Mouse (Mus musculus): ENCODE measurements around the gene Cpt1b. TPM values are rescaled to one million over a fixed set of nuclear protein-coding genes. Genes with fewer than 3 reads are reported as not detected.

The Cpt1b gene
- polyA plus RNA-seq, 1 experiment from 2014 or later, result 1.2 TPM

GRCm38 (mm10) chr15:89459821-89460220, 34.2 kb upstream of the Cpt1b start:
- H3K4me2 ChIP-seq, result no peak overlapping the region
- H3K27me3 ChIP-seq (replicated peaks), result no peaks in the 10 kb centered on the region
- no peaks in the 10 kb centered on the region for H3K9me3 ChIP-seq
- peaks cover 20% of the 10 kb centered on the region for H3K4me1 ChIP-seq
- H3K27ac ChIP-seq, result no peak overlapping the region
- no peak for ATAC-seq (replicated peaks)
- no peak overlapping the region for H3K4me3 ChIP-seq
- H3K9ac ChIP-seq, result no peak overlapping the region
- peaks cover 53% of the 10 kb centered on the region for H3K36me3 ChIP-seq (replicated peaks)
- 94% methylated on average over 7 of the region's 7 CpGs for WGBS

DNA sequence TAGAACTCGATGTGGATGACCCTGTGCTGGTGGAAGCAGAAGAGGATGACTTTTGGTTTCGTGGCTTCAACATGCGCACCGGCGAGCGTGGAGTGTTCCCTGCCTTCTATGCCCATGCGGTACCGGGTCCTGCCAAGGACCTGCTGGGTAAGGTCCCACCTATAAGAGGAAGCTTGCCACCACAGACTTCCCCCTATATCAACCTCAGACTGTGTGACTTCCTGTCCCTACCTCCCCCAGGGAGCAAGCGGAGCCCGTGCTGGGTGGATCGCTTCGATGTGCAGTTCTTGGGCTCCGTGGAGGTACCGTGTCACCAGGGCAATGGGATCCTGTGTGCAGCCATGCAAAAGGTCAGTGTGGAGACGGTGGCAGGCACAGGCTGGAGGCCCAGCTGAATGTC, 33.3 kb upstream of the Cpt1b start:
- Histone ChIP-seq H3K4me3 (no peak overlapping the region), H3K9me3 (no peaks in the 10 kb centered on the region), H3K9ac (no peak overlapping the region), H3K4me2 (no peak overlapping the region), H3K4me1 (peaks cover 22% of the 10 kb centered on the region), H3K36me3 (replicated peaks) (peaks cover 53% of the 10 kb centered on the region), H3K27me3 (replicated peaks) (no peaks in the 10 kb centered on the region), H3K27ac (no peak overlapping the region)
- 93% methylated on average over 15 of the region's 15 CpGs for WGBS
- ATAC-seq (replicated peaks), result no peak

DNA sequence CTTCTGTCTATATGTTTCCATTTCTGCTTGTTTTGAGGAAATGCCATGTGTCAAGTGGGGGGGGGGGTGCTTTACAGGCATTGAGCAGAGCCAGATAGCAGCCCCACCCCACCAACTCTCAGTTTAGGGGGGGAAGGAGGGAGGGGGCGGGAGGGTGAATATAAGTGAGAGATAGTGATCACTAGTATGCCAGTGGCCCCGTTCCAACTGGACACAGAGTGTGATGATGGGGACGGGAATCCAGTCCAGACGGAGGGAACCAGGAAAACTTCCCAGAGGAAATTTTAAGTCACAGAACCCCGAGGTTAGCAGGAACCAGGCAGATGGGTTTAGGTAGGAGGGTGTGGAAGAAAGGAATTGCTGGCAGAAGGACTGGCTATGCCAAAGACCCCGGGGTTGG, 30.0 kb upstream of the Cpt1b start:
- Histone ChIP-seq H3K4me1 (peaks cover 32% of the 10 kb centered on the region), H3K9ac (peak overlapping the region; percentile 85), H3K27me3 (replicated peaks) (no peaks in the 10 kb centered on the region), H3K4me2 (peak overlapping the region; percentile 98), H3K4me3 (peak overlapping the region; percentile 78), H3K36me3 (replicated peaks) (peaks cover 38% of the 10 kb centered on the region), H3K9me3 (no peaks in the 10 kb centered on the region), H3K27ac (no peak overlapping the region)
- 87% methylated on average over 6 of the region's 6 CpGs for WGBS
- no peak for ATAC-seq (replicated peaks)

GRCm38 (mm10) chr15:89454857-89455256, 29.2 kb upstream of the Cpt1b start:
- Histone ChIP-seq H3K4me1 (peaks cover 32% of the 10 kb centered on the region), H3K27me3 (replicated peaks) (no peaks in the 10 kb centered on the region), H3K4me3 (peak overlapping the region; percentile 78), H3K9me3 (no peaks in the 10 kb centered on the region), H3K36me3 (replicated peaks) (peaks cover 32% of the 10 kb centered on the region), H3K27ac (peak overlapping the region; percentile 91), H3K4me2 (peak overlapping the region; percentile 98), H3K9ac (peak overlapping the region; percentile 85)
- ATAC-seq (replicated peaks), result no peak
- 13% methylated on average over 4 of the region's 6 CpGs for WGBS

GRCm38 (mm10) chr15:89453865-89454478, 28.3 kb upstream of the Cpt1b start, which contains the start of gene Mapk8ip2:
Gene Mapk8ip2, plus strand, starts transcription at chr15:89453913.
- Histone ChIP-seq H3K36me3 (replicated peaks) (peaks cover 26% of the 10 kb centered on the region), H3K27ac (peak within 1 kb of the TSS; percentile 91), H3K27me3 (replicated peaks) (no peaks in the 10 kb centered on the region), H3K9ac (peak within 1 kb of the TSS; percentile 85), H3K9me3 (no peaks in the 10 kb centered on the region), H3K4me1 (peaks cover 32% of the 10 kb centered on the region), H3K4me2 (peak within 1 kb of the TSS; percentile 98), H3K4me3 (peak within 1 kb of the TSS; percentile 78)
- under 1% methylated on average over 53 of the region's 53 CpGs for WGBS
- ATAC-seq (replicated peaks), result peak; percentile 85

DNA sequence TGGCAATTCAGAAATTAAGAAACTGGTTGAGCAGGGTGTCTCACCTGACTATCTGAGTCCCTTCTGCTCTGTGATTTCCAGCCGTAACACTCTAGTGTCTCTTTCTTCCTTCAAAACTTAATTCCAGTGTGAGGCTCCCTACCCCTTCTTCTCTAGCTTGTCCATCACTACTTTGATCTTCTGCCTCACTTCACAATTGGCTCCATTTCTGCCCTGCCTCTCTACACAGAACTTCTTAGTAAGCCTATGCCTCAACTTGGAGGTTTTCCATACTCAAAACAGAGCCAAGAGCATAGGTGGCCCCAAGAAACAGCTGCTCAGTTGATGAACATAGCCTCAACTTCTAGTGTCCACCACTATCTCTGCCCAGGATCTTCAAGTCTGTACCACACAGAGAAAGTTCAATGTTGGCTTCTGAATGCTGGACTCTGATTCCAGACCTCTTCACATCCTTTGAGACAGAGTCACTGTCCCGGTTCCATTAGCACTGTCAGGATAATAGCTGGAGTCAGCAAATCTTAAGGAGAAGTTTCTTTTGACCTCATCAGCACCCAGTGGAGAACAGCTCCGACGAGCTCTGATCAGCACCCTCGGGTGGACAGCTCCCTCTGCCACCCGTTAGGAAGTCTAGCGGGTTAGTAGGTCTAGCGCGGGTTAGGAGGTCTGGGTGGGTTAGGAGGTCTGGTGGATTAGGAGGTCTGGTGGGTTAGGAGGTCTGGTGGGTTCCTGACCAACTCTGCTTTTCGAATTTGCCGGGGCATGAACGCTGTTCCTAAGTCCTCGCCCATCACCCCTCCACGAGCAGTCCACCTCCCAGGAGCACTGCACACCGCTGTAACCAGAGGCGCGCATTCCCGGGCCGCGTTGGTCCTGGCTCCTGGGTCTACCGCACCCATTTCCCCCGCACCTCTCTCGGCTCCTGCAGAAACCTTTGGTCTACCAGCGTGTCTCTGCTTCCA, 27.5 kb upstream of the Cpt1b start:
- Histone ChIP-seq H3K27ac (peak overlapping the region; percentile 91), H3K4me3 (peak overlapping the region; percentile 78), H3K27me3 (replicated peaks) (no peaks in the 10 kb centered on the region), H3K9ac (peak overlapping the region; percentile 85), H3K36me3 (replicated peaks) (peaks cover 18% of the 10 kb centered on the region), H3K4me1 (peaks cover 31% of the 10 kb centered on the region), H3K9me3 (no peaks in the 10 kb centered on the region), H3K4me2 (peak overlapping the region; percentile 98)
- WGBS, result 5% methylated on average over 24 of the region's 24 CpGs
- ATAC-seq (replicated peaks), result peak; percentile 83

DNA sequence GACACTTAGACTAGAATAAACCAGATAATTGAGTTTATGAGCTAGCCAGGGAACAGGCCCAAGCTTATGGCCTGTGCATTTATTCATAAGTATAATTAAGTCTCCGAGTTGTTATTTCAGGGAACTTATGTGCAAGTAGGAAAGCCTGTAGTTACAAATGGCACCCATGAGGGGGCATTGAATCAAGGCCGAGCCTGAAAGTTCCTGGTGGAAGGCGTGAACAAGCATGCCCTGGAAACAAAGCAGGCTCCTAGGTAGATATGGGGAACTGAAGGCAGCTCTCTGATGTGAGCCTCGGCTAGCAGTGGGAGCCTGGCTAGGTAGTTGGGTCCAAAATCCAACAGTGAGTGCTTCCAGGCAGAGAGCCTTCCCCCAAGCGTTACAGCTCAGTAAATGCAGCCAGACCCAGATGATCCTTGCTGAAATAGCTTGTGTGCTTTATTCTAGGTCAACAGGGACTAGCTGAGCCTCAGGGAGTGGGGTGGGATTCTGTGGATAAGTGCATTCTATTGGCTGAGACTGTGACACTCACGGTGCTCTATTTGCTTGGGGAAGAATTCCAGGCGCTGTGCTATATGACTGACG, 16.9 kb upstream of the Cpt1b start:
- H3K4me2 ChIP-seq, result no peak overlapping the region
- no peaks in the 10 kb centered on the region for H3K27me3 ChIP-seq (replicated peaks)
- no peak overlapping the region for H3K4me3 ChIP-seq
- H3K27ac ChIP-seq, result no peak overlapping the region
- no peaks in the 10 kb centered on the region for H3K36me3 ChIP-seq (replicated peaks)
- no peak for ATAC-seq (replicated peaks)
- H3K9ac ChIP-seq, result no peak overlapping the region
- H3K9me3 ChIP-seq, result no peaks in the 10 kb centered on the region
- WGBS, result 44% methylated on average over 8 of the region's 8 CpGs
- no peaks in the 10 kb centered on the region for H3K4me1 ChIP-seq

DNA sequence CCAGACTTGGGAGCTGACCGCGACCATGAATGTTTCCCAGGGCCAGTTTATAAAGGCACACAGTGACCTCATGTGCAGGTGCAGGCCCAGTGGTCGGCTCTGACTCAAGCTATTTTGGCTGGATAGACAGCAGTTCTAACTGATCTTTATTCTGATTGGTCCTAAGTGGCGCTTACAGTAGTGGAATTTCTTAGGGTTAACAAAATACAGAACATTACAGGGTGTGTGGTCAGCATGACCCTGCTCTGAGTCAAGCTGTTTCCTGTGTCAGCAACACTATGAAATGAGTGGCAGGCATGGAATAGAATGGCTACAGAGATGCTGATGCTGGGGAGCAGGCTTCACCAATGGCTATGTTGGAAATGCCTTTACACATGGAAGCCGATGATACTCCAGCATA, 10.2 kb upstream of the Cpt1b start:
- 85% methylated on average over 5 of the region's 5 CpGs for WGBS
- Histone ChIP-seq H3K36me3 (replicated peaks) (no peaks in the 10 kb centered on the region), H3K4me2 (no peak overlapping the region), H3K9ac (no peak overlapping the region), H3K9me3 (no peaks in the 10 kb centered on the region), H3K4me3 (no peak overlapping the region), H3K27me3 (replicated peaks) (no peaks in the 10 kb centered on the region), H3K27ac (no peak overlapping the region), H3K4me1 (peaks cover 7% of the 10 kb centered on the region; the same call in 1 of the 2 replicates)
- ATAC-seq (replicated peaks), result no peak

DNA sequence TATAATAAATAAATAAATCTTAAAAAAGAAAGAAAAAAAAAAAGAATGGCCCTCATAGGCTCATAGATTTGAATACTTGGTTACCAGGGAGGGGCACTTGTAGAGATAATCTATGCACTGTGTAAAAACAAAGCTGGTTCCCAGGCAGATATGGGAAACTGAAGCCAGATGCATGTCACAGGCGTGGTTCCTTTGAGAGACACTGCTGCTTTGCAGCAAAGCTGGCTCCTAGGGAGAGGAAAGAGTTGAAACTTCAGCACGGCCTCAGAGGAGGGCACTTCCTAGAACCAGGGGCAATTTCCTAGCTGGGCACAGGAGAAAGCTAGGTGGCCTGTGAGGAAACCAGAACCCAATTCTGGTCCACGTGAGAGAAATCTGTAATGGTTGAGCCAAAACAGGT, 8.5 kb upstream of the Cpt1b start:
- no peaks in the 10 kb centered on the region for H3K36me3 ChIP-seq (replicated peaks)
- H3K27ac ChIP-seq, result no peak overlapping the region
- no peak overlapping the region for H3K4me2 ChIP-seq
- no peak overlapping the region for H3K9ac ChIP-seq
- H3K9me3 ChIP-seq, result no peaks in the 10 kb centered on the region
- no peak overlapping the region for H3K4me3 ChIP-seq
- H3K4me1 ChIP-seq, result peaks cover 11% of the 10 kb centered on the region
- 76% methylated on average over 3 of the region's 3 CpGs for WGBS
- no peak for ATAC-seq (replicated peaks)
- no peaks in the 10 kb centered on the region for H3K27me3 ChIP-seq (replicated peaks)

GRCm38 (mm10) chr15:89432946-89433345, 7.3 kb upstream of the Cpt1b start:
- H3K4me1 ChIP-seq, result peaks cover 21% of the 10 kb centered on the region

GRCm38 (mm10) chr15:89431806-89432205, 6.1 kb upstream of the Cpt1b start:
- 97% methylated on average over 6 of the region's 6 CpGs for WGBS
- no peak overlapping the region for H3K4me2 ChIP-seq
- H3K4me3 ChIP-seq, result no peak overlapping the region
- no peak overlapping the region for H3K27ac ChIP-seq
- H3K9me3 ChIP-seq, result no peaks in the 10 kb centered on the region
- no peaks in the 10 kb centered on the region for H3K27me3 ChIP-seq (replicated peaks)
- no peak for ATAC-seq (replicated peaks)
- peaks cover 22% of the 10 kb centered on the region for H3K4me1 ChIP-seq
- no peak overlapping the region for H3K9ac ChIP-seq
- H3K36me3 ChIP-seq (replicated peaks), result peaks cover 4% of the 10 kb centered on the region; the same call in 1 of the 2 replicates

More at GRCm38 (mm10) chr15:89432946-89433345, 7.3 kb upstream of the Cpt1b start:
- Histone ChIP-seq H3K27me3 (replicated peaks) (no peaks in the 10 kb centered on the region), H3K36me3 (replicated peaks) (no peaks in the 10 kb centered on the region), H3K9ac (no peak overlapping the region), H3K9me3 (no peaks in the 10 kb centered on the region), H3K4me2 (no peak overlapping the region), H3K4me3 (no peak overlapping the region), H3K27ac (no peak overlapping the region)
- WGBS, result 73% methylated on average over 4 of the region's 4 CpGs
- no peak for ATAC-seq (replicated peaks)

GRCm38 (mm10) chr15:89431271-89431670, 5.6 kb upstream of the Cpt1b start:
- Histone ChIP-seq H3K4me1 (peaks cover 22% of the 10 kb centered on the region), H3K36me3 (replicated peaks) (peaks cover 6% of the 10 kb centered on the region), H3K9me3 (no peaks in the 10 kb centered on the region), H3K4me2 (no peak overlapping the region), H3K9ac (no peak overlapping the region), H3K4me3 (no peak overlapping the region), H3K27ac (no peak overlapping the region), H3K27me3 (replicated peaks) (no peaks in the 10 kb centered on the region)
- ATAC-seq (replicated peaks), result no peak
- 90% methylated on average over 3 of the region's 3 CpGs for WGBS
